Mouse (Mus musculus): ENCODE data around the gene Gm9376. TPM values are rescaled to one million over a fixed set of nuclear protein-coding genes. Genes with fewer than 3 reads are reported as not detected.

Gene Gm9376
- polyA plus RNA-seq, 1 experiment: not detected

DNA sequence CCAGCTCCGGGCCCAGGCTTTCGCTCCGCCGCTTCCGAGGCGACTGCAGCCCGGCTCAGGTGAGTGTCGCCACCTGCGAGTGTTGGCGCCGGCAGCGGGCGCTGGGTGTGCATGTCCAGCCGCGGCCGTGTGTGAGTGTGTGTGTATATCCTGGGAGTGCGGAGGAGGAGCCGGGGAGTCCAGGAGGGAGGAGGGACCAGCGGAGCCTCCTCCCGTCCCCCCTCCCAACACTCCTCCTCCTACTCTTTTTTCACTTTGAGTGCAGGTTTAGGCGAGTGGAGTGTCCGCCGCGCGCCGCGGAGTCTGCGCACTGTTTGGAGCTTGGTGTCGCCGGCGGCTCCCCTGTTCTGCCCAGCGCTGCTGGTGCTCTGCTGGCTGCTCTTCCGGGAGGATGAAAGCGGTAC lies 29.9 kb upstream of the Gm9376 start, which contains the start of gene Sox21:
Sox21 (minus strand) TSS at position 145 of the 404 bp plus-strand sequence.
- Histone ChIP-seq H3K9ac (ENCODE audit: low read depth, poor library complexity, severe bottlenecking) (peak within 1 kb of the TSS; percentile 63), H3K27ac (ENCODE audit: insufficient read depth, low read length) (no peak within 1 kb of the TSS), H3K27me3 (ENCODE audit: control insufficient read depth, insufficient read depth, low read length, poor library complexity, severe bottlenecking) (peaks cover 23% of the 10 kb centered on the region), H3K4me1 (ENCODE audit: control insufficient read depth, insufficient read depth, low read length) (no peaks in the 10 kb centered on the region), H3K36me3 (ENCODE audit: control insufficient read depth, insufficient read depth, low read length, poor library complexity, severe bottlenecking) (no peaks in the 10 kb centered on the region), H3K9me3 (replicated peaks; ENCODE audit: control insufficient read depth, insufficient read depth, low read length, poor library complexity, severe bottlenecking) (no peaks in the 10 kb centered on the region), H3K4me3 (ENCODE audit: low read depth, low read length) (peak within 1 kb of the TSS; percentile 72)
- TF ChIP-seq CTCF (IDR thresholded peaks at IDR 0.05; ENCODE audit: low read depth, low read length) (no peak), EP300 (IDR thresholded peaks at IDR 0.05; ENCODE audit: insufficient read depth, low read depth, low read length) (no peak), POLR2A (IDR thresholded peaks at IDR 0.05; ENCODE audit: insufficient read depth, low read length) (no peak)

DNA sequence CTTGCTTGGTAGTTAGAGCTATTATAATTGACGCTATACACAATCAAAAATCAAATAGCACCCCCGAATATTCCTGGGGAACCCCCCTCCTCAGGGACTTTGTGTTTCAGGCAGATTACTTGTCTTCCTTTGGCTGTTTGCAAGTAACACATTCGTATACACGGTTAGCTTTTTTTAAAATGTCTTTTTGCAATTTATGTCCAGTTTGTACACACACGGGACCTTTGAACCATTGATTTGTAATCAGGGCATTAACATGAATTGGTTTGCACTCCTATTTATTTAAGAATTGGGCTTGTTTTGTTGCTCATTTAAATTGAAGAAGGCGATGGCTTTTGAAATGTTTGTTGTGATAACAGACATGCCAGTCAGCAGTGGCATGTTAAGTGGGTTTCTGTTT lies 29.0 kb upstream of the Gm9376 start:
- H3K4me3 ChIP-seq (ENCODE audit: low read depth, low read length): no peak overlapping the region
- H3K9me3 ChIP-seq (replicated peaks; ENCODE audit: control insufficient read depth, insufficient read depth, low read length, poor library complexity, severe bottlenecking): no peaks in the 10 kb centered on the region
- no peak overlapping the region for H3K9ac ChIP-seq (ENCODE audit: low read depth, poor library complexity, severe bottlenecking)
- H3K4me1 ChIP-seq (ENCODE audit: control insufficient read depth, insufficient read depth, low read length): no peaks in the 10 kb centered on the region
- no peaks in the 10 kb centered on the region for H3K36me3 ChIP-seq (ENCODE audit: control insufficient read depth, insufficient read depth, low read length, poor library complexity, severe bottlenecking)
- H3K27me3 ChIP-seq (ENCODE audit: control insufficient read depth, insufficient read depth, low read length, poor library complexity, severe bottlenecking): peaks cover 16% of the 10 kb centered on the region
- TF ChIP-seq POLR2A (IDR thresholded peaks at IDR 0.05; ENCODE audit: insufficient read depth, low read length) (no peak), EP300 (IDR thresholded peaks at IDR 0.05; ENCODE audit: insufficient read depth, low read depth, low read length) (no peak), CTCF (IDR thresholded peaks at IDR 0.05; ENCODE audit: low read depth, low read length) (no peak)
- H3K27ac ChIP-seq (ENCODE audit: insufficient read depth, low read length): no peak overlapping the region

DNA sequence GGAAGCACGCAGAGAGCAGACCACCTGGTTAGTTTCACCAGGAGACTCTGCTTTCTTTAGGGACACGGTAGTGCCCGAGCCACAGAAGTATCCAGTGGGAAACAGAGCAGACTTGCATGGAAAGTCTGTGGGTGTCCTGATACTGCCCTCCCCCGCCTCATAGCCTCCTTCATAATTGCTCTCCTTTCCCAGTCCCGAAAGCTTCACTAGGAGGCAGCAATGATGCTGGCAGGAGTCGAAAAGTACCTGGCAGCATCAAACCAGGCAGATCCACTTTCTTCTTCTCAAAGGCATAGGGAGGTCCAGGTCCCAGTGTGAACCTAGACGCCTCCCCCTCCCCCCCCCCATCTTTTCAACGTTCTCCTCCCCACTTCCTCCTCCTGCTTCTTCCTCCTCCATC lies 27.4 kb upstream of the Gm9376 start:
- H3K9ac ChIP-seq (ENCODE audit: low read depth, poor library complexity, severe bottlenecking): no peak overlapping the region
- no peaks in the 10 kb centered on the region for H3K36me3 ChIP-seq (ENCODE audit: control insufficient read depth, insufficient read depth, low read length, poor library complexity, severe bottlenecking)
- peaks cover 15% of the 10 kb centered on the region for H3K27me3 ChIP-seq (ENCODE audit: control insufficient read depth, insufficient read depth, low read length, poor library complexity, severe bottlenecking)
- no peak overlapping the region for H3K27ac ChIP-seq (ENCODE audit: insufficient read depth, low read length)
- no peak for TF ChIP-seq CTCF (IDR thresholded peaks at IDR 0.05; ENCODE audit: low read depth, low read length)
- no peak for TF ChIP-seq EP300 (IDR thresholded peaks at IDR 0.05; ENCODE audit: insufficient read depth, low read depth, low read length)
- no peak for TF ChIP-seq POLR2A (IDR thresholded peaks at IDR 0.05; ENCODE audit: insufficient read depth, low read length)
- H3K9me3 ChIP-seq (replicated peaks; ENCODE audit: control insufficient read depth, insufficient read depth, low read length, poor library complexity, severe bottlenecking): no peaks in the 10 kb centered on the region; the same call in 1 of the 2 replicates
- no peaks in the 10 kb centered on the region for H3K4me1 ChIP-seq (ENCODE audit: control insufficient read depth, insufficient read depth, low read length)
- H3K4me3 ChIP-seq (ENCODE audit: low read depth, low read length): no peak overlapping the region

DNA sequence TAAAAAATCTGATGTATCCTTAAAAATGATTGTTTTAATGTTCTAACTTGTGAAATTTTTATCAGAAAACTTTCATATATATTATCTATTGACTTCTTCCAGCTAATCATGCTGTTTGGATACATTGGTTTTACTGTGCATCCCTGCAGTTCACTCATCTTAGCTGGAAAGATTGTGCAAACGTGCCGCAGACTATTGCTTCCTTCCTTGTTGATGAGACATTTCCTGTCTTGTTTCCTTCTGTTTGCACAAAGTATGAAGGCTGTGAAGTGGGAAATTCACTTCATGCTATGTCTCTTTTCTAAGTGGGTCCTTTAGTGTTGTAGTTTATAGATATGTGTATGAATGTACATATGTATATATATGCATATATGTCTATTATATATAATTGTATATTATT lies 25.3 kb upstream of the Gm9376 start:
- 0 out of 2 replicates have a peak, but pooled peaks cover 1% of the 10 kb centered on the region for H3K27me3 ChIP-seq (ENCODE audit: control insufficient read depth, insufficient read depth, low read length, poor library complexity, severe bottlenecking)
- H3K36me3 ChIP-seq (ENCODE audit: control insufficient read depth, insufficient read depth, low read length, poor library complexity, severe bottlenecking): no peaks in the 10 kb centered on the region
- TF ChIP-seq POLR2A (IDR thresholded peaks at IDR 0.05; ENCODE audit: insufficient read depth, low read length): no peak
- no peak for TF ChIP-seq CTCF (IDR thresholded peaks at IDR 0.05; ENCODE audit: low read depth, low read length)
- no peak for TF ChIP-seq EP300 (IDR thresholded peaks at IDR 0.05; ENCODE audit: insufficient read depth, low read depth, low read length)
- H3K4me1 ChIP-seq (ENCODE audit: control insufficient read depth, insufficient read depth, low read length): no peaks in the 10 kb centered on the region
- no peak overlapping the region for H3K4me3 ChIP-seq (ENCODE audit: low read depth, low read length)
- H3K9ac ChIP-seq (ENCODE audit: low read depth, poor library complexity, severe bottlenecking): no peak overlapping the region
- H3K9me3 ChIP-seq (replicated peaks; ENCODE audit: control insufficient read depth, insufficient read depth, low read length, poor library complexity, severe bottlenecking): no peaks in the 10 kb centered on the region; the same call in 1 of the 2 replicates
- no peak overlapping the region for H3K27ac ChIP-seq (ENCODE audit: insufficient read depth, low read length)

DNA sequence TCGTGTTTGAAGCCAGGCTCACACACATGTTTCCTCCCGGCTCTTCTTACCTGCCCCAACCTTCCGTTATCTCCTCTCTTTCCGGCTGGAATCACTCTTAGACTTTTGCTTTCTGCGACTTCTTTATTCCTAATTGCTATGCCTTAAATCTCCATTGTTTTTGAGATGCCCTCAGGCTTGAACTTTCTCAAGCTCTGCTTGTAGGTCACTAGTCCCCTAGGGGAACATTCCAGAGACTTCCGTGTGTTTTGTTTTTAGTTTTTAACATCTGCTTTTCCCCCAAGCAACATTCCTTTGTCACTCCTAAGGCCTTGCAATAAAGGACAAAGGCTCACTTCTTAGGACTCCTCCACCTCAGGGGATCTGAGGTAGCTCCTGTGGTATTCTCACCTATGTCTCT lies 13.4 kb upstream of the Gm9376 start:
- Histone ChIP-seq H3K36me3 (ENCODE audit: control insufficient read depth, insufficient read depth, low read length, poor library complexity, severe bottlenecking) (no peaks in the 10 kb centered on the region), H3K4me3 (ENCODE audit: low read depth, low read length) (no peak overlapping the region), H3K9me3 (replicated peaks; ENCODE audit: control insufficient read depth, insufficient read depth, low read length, poor library complexity, severe bottlenecking) (no peaks in the 10 kb centered on the region), H3K9ac (ENCODE audit: low read depth, poor library complexity, severe bottlenecking) (no peak overlapping the region), H3K27me3 (ENCODE audit: control insufficient read depth, insufficient read depth, low read length, poor library complexity, severe bottlenecking) (peaks cover 2% of the 10 kb centered on the region; the same call in 1 of the 2 replicates), H3K27ac (ENCODE audit: insufficient read depth, low read length) (no peak overlapping the region), H3K4me1 (ENCODE audit: control insufficient read depth, insufficient read depth, low read length) (no peaks in the 10 kb centered on the region)
- TF ChIP-seq POLR2A (IDR thresholded peaks at IDR 0.05; ENCODE audit: insufficient read depth, low read length): no peak
- no peak for TF ChIP-seq CTCF (IDR thresholded peaks at IDR 0.05; ENCODE audit: low read depth, low read length)
- TF ChIP-seq EP300 (IDR thresholded peaks at IDR 0.05; ENCODE audit: insufficient read depth, low read depth, low read length): no peak

DNA sequence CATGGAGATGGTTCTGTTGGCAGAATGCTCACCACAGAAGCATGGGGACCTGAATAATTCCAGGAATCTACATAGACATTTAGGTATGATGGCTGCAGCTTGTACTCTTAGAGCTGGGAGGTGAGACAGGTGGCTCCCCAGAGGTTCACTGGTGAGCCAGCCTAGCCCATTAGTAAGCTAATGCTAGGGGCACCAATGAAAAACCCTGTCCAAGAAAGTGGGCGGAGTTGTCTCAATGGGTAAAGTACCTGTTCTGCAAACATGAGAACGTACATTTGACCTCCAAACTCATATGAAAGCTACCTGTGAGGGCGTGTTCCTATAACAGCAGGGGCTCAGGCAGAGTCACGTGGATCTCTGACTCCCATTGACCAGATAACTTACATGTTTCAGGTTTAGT lies 2.1 kb downstream of the Gm9376 start:
- Histone ChIP-seq H3K9me3 (replicated peaks; ENCODE audit: control insufficient read depth, insufficient read depth, low read length, poor library complexity, severe bottlenecking) (no peaks in the 10 kb centered on the region), H3K36me3 (ENCODE audit: control insufficient read depth, insufficient read depth, low read length, poor library complexity, severe bottlenecking) (no peaks in the 10 kb centered on the region), H3K9ac (ENCODE audit: low read depth, poor library complexity, severe bottlenecking) (no peak overlapping the region), H3K27me3 (ENCODE audit: control insufficient read depth, insufficient read depth, low read length, poor library complexity, severe bottlenecking) (no peaks in the 10 kb centered on the region), H3K4me3 (ENCODE audit: low read depth, low read length) (no peak overlapping the region), H3K27ac (ENCODE audit: insufficient read depth, low read length) (no peak overlapping the region), H3K4me1 (ENCODE audit: control insufficient read depth, insufficient read depth, low read length) (no peaks in the 10 kb centered on the region)
- TF ChIP-seq EP300 (IDR thresholded peaks at IDR 0.05; ENCODE audit: insufficient read depth, low read depth, low read length) (no peak), POLR2A (IDR thresholded peaks at IDR 0.05; ENCODE audit: insufficient read depth, low read length) (no peak), CTCF (IDR thresholded peaks at IDR 0.05; ENCODE audit: low read depth, low read length) (no peak)
